16 mouse cellular contexts compared by ENCODE assay signal in genomic region chr19:35482469-35482868, GRCm38 (mm10).
"Had no signal": no experiment of that assay in that cellular context is flagged by ENCODE, and none has a peak within 500 bp of the region (broad histone marks: within the 10 kb centered on the region; RNA-seq: fewer than 3 reads in every experiment).

No protein-coding gene starts in this region.

- H3K4me3 ChIP-seq: neural tube, embryonic 13.5 days; neural tube, embryonic 15.5 days; stomach, embryonic 15.5 days had no signal

- H3K4me1 ChIP-seq: neural tube, embryonic 13.5 days; neural tube, embryonic 15.5 days; stomach, embryonic 15.5 days had no signal

- H3K27me3 ChIP-seq: neural tube, embryonic 13.5 days; neural tube, embryonic 15.5 days; stomach, embryonic 15.5 days had no signal

- H3K9me3 ChIP-seq: neural tube, embryonic 13.5 days; neural tube, embryonic 15.5 days; stomach, embryonic 15.5 days had no signal

- H3K27ac ChIP-seq: neural tube, embryonic 13.5 days; neural tube, embryonic 15.5 days; stomach, embryonic 15.5 days; stomach, postnatal 0 days had no signal

- H3K36me3 ChIP-seq: neural tube, embryonic 13.5 days; neural tube, embryonic 15.5 days; stomach, embryonic 15.5 days had no signal

- DNase-seq: retina, postnatal 1 day; right cerebral cortex, adult 18-20 months; right cerebral cortex, postnatal 14 days; right cerebral cortex, postnatal 25 days; right cerebral cortex, postnatal 4 days; spleen, adult 18-20 months; thymus, adult 18-20 months; thymus, adult 2 months; thymus, postnatal 14 days; thymus, postnatal 25 days; thymus, postnatal 36 days; thymus, postnatal 4 days had no signal

- H3K9ac ChIP-seq: neural tube, embryonic 13.5 days; neural tube, embryonic 15.5 days; stomach, embryonic 15.5 days had no signal
